Mouse (Mus musculus): ENCODE data around the gene Slc9a3r2. TPM values are rescaled to one million over a fixed set of nuclear protein-coding genes. Genes with fewer than 3 reads are reported as not detected.
A peak's percentile ranks its signal among the peaks of the same experiment; 100 is the strongest.

Slc9a3r2 gene
- polyA plus RNA-seq, 1 experiment, result 0.04 TPM

DNA sequence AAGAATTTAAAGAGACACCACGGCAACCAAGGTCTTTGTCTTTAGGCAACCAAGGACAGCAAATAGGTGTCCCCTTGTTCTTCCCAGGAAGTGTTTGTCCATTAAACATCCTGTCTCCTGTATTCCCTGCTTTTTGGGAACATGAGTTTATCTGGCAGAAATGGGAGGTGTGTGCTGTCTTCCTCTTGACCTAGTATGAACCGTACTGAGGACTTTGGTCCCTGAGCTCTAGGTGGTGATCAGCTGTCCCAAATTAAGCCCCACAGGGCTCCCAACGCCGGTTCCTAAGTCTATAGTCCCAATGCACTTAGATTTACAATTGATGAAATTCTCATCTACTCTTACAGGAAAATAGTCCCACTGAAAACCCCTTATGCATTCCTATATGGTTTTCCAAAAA is 639 bp upstream of the Slc9a3r2 start:
- no peak overlapping the region for H3K4me3 ChIP-seq (replicated peaks)
- H3K9me3 ChIP-seq (ENCODE audit: control insufficient read depth, low read length), result no peaks in the 10 kb centered on the region
- peaks cover 20% of the 10 kb centered on the region for H3K4me1 ChIP-seq (ENCODE audit: control insufficient read depth)
- H3K27me3 ChIP-seq (ENCODE audit: control insufficient read depth), result peaks cover 64% of the 10 kb centered on the region
- TF ChIP-seq TAL1 (IDR thresholded peaks at IDR 0.05; ENCODE audit: low read length) (no peak), GATA1 (IDR thresholded peaks at IDR 0.05; ENCODE audit: low read length) (no peak)
- no peaks in the 10 kb centered on the region for H3K36me3 ChIP-seq (ENCODE audit: control insufficient read depth)

GRCm38 (mm10) chr17:24649581-24650069 is 502 bp downstream of the Slc9a3r2 start:
- peaks cover 26% of the 10 kb centered on the region for H3K4me1 ChIP-seq (ENCODE audit: control insufficient read depth)
- TF ChIP-seq TAL1 (IDR thresholded peaks at IDR 0.05; ENCODE audit: low read length) (no peak), GATA1 (IDR thresholded peaks at IDR 0.05; ENCODE audit: low read length) (no peak)
- no peaks in the 10 kb centered on the region for H3K36me3 ChIP-seq (ENCODE audit: control insufficient read depth)
- no peaks in the 10 kb centered on the region for H3K9me3 ChIP-seq (ENCODE audit: control insufficient read depth, low read length)
- H3K27me3 ChIP-seq (ENCODE audit: control insufficient read depth), result peaks cover 64% of the 10 kb centered on the region
- peak overlapping the region; percentile 55 for H3K4me3 ChIP-seq (replicated peaks)

DNA sequence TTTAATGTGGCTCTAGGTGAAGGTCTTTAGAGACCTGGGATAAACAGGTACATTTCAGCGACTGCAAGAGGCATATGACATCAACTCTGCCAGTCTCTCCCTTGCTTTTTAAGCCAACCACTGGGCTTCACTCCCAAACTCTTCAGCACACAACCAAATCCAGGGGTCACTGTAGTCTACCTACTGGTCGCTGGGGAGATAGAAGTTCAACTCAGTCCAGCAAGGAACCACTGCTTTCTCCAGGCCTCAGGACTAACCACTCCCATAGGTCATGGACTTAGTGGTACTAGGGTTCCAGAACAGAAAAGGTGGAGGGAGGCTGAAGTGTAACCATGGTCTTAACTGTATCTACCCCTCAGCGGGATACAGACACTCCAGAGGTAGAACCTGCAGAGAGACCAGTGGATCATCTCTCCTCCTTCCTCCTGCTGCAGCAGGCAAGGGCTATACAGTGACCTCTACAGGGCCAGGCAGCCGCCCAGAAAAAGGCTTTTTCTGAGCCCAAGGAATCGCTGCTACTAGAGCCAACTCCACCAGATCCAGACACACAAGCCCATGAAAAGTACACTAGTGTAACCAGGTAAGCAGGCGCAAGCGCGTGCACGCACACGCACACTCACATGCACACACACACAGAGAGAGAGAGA is 1.3 kb downstream of the Slc9a3r2 start:
- Histone ChIP-seq H3K4me3 (replicated peaks) (no peak overlapping the region), H3K27me3 (ENCODE audit: control insufficient read depth) (peaks cover 58% of the 10 kb centered on the region)

DNA sequence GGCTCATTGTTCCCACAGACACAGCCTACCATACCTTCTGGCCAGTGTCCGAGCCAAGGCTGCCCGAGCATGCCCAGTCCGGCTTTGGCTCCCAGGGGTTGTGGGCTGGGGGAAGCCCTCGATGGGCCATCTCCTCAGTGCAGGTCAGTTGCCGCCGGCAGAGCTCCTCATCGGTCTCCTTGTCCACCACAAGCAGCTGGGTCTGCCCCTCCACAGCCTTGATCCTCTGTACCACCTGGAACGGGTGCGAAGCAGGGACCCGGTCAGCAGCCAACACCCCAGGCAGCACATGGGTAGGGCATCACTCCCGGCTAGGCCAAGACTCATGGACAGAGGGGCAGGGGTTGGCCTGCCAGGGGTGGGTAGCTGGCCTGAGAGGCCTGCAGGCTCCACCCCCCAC is 2.6 kb downstream of the Slc9a3r2 start:
- Histone ChIP-seq H3K4me3 (replicated peaks) (no peak overlapping the region), H3K9me3 (ENCODE audit: control insufficient read depth, low read length) (no peaks in the 10 kb centered on the region), H3K36me3 (ENCODE audit: control insufficient read depth) (no peaks in the 10 kb centered on the region), H3K27me3 (ENCODE audit: control insufficient read depth) (peaks cover 49% of the 10 kb centered on the region), H3K4me1 (ENCODE audit: control insufficient read depth) (peaks cover 24% of the 10 kb centered on the region)
- no peak for TF ChIP-seq GATA1 (IDR thresholded peaks at IDR 0.05; ENCODE audit: low read length)
- no peak for TF ChIP-seq TAL1 (IDR thresholded peaks at IDR 0.05; ENCODE audit: low read length)

More for the DNA sequence above, 1.3 kb downstream of the Slc9a3r2 start:
- H3K36me3 ChIP-seq (ENCODE audit: control insufficient read depth), result no peaks in the 10 kb centered on the region
- peaks cover 24% of the 10 kb centered on the region for H3K4me1 ChIP-seq (ENCODE audit: control insufficient read depth)
- TF ChIP-seq GATA1 (IDR thresholded peaks at IDR 0.05; ENCODE audit: low read length) (no peak), TAL1 (IDR thresholded peaks at IDR 0.05; ENCODE audit: low read length) (no peak)
- no peaks in the 10 kb centered on the region for H3K9me3 ChIP-seq (ENCODE audit: control insufficient read depth, low read length)

- H3K36me3 ChIP-seq (ENCODE audit: control insufficient read depth), result no peaks in the 10 kb centered on the region; the same call in 1 of the 2 replicates
- TF ChIP-seq GATA1 (IDR thresholded peaks at IDR 0.05; ENCODE audit: low read length), result no peak
- TF ChIP-seq TAL1 (IDR thresholded peaks at IDR 0.05; ENCODE audit: low read length), result no peak
- H3K4me1 ChIP-seq (ENCODE audit: control insufficient read depth), result peaks cover 24% of the 10 kb centered on the region
- peaks cover 39% of the 10 kb centered on the region for H3K27me3 ChIP-seq (ENCODE audit: control insufficient read depth)
- H3K9me3 ChIP-seq (ENCODE audit: control insufficient read depth, low read length), result no peaks in the 10 kb centered on the region
- no peak overlapping the region for H3K4me3 ChIP-seq (replicated peaks)
Observed at GRCm38 (mm10) chr17:24646381-24646780, 3.7 kb downstream of the Slc9a3r2 start.

DNA sequence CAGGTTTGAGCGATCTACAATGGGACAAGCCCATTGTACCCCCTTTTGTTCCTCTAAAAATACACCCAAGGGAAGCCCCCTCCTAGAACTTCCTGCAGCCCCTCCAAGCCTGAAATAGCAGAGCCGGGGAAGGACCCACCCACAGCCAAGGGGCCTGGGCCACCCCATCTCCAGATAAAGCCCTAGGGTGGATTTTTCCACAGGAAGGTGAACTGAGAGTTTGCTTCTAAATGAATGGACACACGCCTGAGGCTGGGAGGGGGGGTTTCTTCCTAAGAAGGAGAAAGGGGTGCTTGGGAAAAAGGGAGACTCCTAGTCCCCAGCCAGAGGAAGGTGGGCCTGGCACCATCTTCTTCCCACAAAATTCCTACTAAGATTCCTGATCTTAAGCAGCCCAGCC is 4.2 kb downstream of the Slc9a3r2 start:
- TF ChIP-seq TAL1 (IDR thresholded peaks at IDR 0.05; ENCODE audit: low read length) (no peak), GATA1 (IDR thresholded peaks at IDR 0.05; ENCODE audit: low read length) (no peak)
- Histone ChIP-seq H3K4me1 (ENCODE audit: control insufficient read depth) (peaks cover 24% of the 10 kb centered on the region), H3K9me3 (ENCODE audit: control insufficient read depth, low read length) (no peaks in the 10 kb centered on the region), H3K4me3 (replicated peaks) (no peak overlapping the region), H3K27me3 (ENCODE audit: control insufficient read depth) (peaks cover 35% of the 10 kb centered on the region), H3K36me3 (ENCODE audit: control insufficient read depth) (no peaks in the 10 kb centered on the region; the same call in 1 of the 2 replicates)

GRCm38 (mm10) chr17:24644875-24645721 is 5.0 kb downstream of the Slc9a3r2 start:
- Histone ChIP-seq H3K27me3 (ENCODE audit: control insufficient read depth) (peaks cover 27% of the 10 kb centered on the region), H3K4me3 (replicated peaks) (no peak overlapping the region), H3K4me1 (ENCODE audit: control insufficient read depth) (peaks cover 23% of the 10 kb centered on the region), H3K9me3 (ENCODE audit: control insufficient read depth, low read length) (no peaks in the 10 kb centered on the region), H3K36me3 (ENCODE audit: control insufficient read depth) (no peaks in the 10 kb centered on the region; the same call in 1 of the 2 replicates)
- TF ChIP-seq GATA1 (IDR thresholded peaks at IDR 0.05; ENCODE audit: low read length), result no peak
- TF ChIP-seq TAL1 (IDR thresholded peaks at IDR 0.05; ENCODE audit: low read length), result no peak

DNA sequence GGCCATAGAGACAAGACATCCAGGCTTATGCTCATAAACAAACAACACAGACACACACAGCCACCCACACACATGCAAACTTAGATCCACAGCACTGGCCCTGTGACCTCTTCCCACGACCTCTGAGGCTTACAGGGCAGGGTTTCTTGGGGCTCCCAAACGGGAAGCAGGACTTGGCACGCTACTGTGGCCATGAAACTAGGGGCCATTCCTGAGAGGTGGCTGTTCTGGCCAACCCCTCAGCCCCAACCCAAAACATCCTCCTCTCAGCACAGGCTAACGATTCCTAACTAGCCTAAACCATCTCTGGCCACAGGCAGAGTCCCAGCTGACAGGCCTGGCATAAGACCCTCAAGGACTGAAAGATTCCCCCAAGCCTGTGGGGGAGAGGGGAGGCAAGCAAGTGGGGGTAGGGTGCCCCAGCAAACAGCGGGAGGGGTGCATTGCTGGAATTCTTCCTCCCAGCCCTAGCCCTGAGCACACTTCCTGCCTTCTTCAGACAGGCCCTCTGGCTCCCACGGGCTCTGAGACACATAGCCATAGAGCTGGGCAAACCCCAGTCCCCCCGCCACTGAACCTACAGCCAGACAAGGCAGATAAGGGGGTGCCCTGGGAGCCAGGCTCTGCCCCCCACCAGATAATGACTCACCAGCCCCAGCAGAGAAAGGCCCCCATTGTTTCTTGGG is 6.0 kb downstream of the Slc9a3r2 start:
- Histone ChIP-seq H3K36me3 (ENCODE audit: control insufficient read depth) (no peaks in the 10 kb centered on the region; the same call in 1 of the 2 replicates), H3K9me3 (ENCODE audit: control insufficient read depth, low read length) (no peaks in the 10 kb centered on the region), H3K27me3 (ENCODE audit: control insufficient read depth) (peaks cover 17% of the 10 kb centered on the region), H3K4me1 (ENCODE audit: control insufficient read depth) (peaks cover 15% of the 10 kb centered on the region), H3K4me3 (replicated peaks) (no peak overlapping the region)
- TF ChIP-seq GATA1 (IDR thresholded peaks at IDR 0.05; ENCODE audit: low read length) (no peak), TAL1 (IDR thresholded peaks at IDR 0.05; ENCODE audit: low read length) (no peak)
